Mouse (Mus musculus) heart, embryonic 13.5 days (tissue): ENCODE measurements around the gene Vps18. TPM values are rescaled to one million over a fixed set of nuclear protein-coding genes. Genes with fewer than 3 reads are reported as not detected.

ENCODE experiments used
- polyA plus RNA-seq: library from polyadenylated mRNA; unstranded; fragments of >200 nt; fragmentation: Nextera tagmentation; extraction: Ambion mirVana; gene quantifications from 2 replicates; pipeline ENCODE4 v1.2.1, GENCODE M21; 2015

Vps18 gene
- polyA plus RNA-seq, 1 experiment from 2014 or later = 13.1 TPM

Other genes starting within 250 kb of the Vps18 start
- 31.4 and 34.7 TPM in 2 replicates for gene Knl1, start 241.6 kb upstream of the Vps18 start, polyA plus RNA-seq
- gene Rad51, start 175.9 kb upstream of the Vps18 start, polyA plus RNA-seq = 30.7 and 31.1 TPM in 2 replicates
- gene Rmdn3, start 131.7 kb upstream of the Vps18 start, polyA plus RNA-seq = 23.3 and 26.6 TPM in 2 replicates
- gene Gchfr, start 121.0 kb upstream of the Vps18 start, polyA plus RNA-seq = 5.3 and 7.9 TPM in 2 replicates
- gene Gm14137, start 114.2 kb upstream of the Vps18 start, polyA plus RNA-seq = 0.37 and 0.44 TPM in 2 replicates
- gene Zfyve19, start 80.1 kb upstream of the Vps18 start, polyA plus RNA-seq = 29.5 and 35.0 TPM in 2 replicates
- gene Dnajc17, start 79.9 kb upstream of the Vps18 start, polyA plus RNA-seq = 11.3 and 11.9 TPM in 2 replicates
- not detected in 2 replicates for gene Ppp1r14d, start 58.8 kb upstream of the Vps18 start, polyA plus RNA-seq
- gene Spint1, start 51.4 kb upstream of the Vps18 start, polyA plus RNA-seq = 0.96 and 1.0 TPM in 2 replicates
- 0.14 and 0.60 TPM in 2 replicates for gene Rhov, start 17.5 kb upstream of the Vps18 start, polyA plus RNA-seq
- 7.7 and 8.7 TPM in 2 replicates for gene Dll4, start 37.0 kb downstream of the Vps18 start, polyA plus RNA-seq
- 0.35 and 0.78 TPM in 2 replicates for gene Chac1, start 62.5 kb downstream of the Vps18 start, polyA plus RNA-seq
- 2.4 and 2.6 TPM in 2 replicates for gene Ino80, start 188.9 kb downstream of the Vps18 start, polyA plus RNA-seq